Mouse (Mus musculus): Measurements from ENCODE around the gene Cenpp. TPM values are rescaled to one million over a fixed set of nuclear protein-coding genes. Genes with fewer than 3 reads are reported as not detected.

The Cenpp gene
- polyA plus RNA-seq, 1 experiment: 27.2 TPM

GRCm38 (mm10) chr13:49643669-49644362 is 8.8 kb downstream of the Cenpp start:
- no peaks in the 10 kb centered on the region for H3K27me3 ChIP-seq (ENCODE audit: control insufficient read depth, insufficient read depth, low read length, poor library complexity, severe bottlenecking)
- H3K4me1 ChIP-seq (ENCODE audit: control insufficient read depth, insufficient read depth, low read length): no peaks in the 10 kb centered on the region
- no peak overlapping the region for H3K9ac ChIP-seq (ENCODE audit: low read depth, poor library complexity, severe bottlenecking)
- no peak overlapping the region for H3K27ac ChIP-seq (ENCODE audit: insufficient read depth, low read length)
- no peak for TF ChIP-seq EP300 (IDR thresholded peaks at IDR 0.05; ENCODE audit: insufficient read depth, low read depth, low read length)
- TF ChIP-seq POLR2A (IDR thresholded peaks at IDR 0.05; ENCODE audit: insufficient read depth, low read length): no peak
- TF ChIP-seq CTCF (IDR thresholded peaks at IDR 0.05; ENCODE audit: low read depth, low read length): no peak
- no peak overlapping the region for H3K4me3 ChIP-seq (ENCODE audit: low read depth, low read length)
- no peaks in the 10 kb centered on the region for H3K9me3 ChIP-seq (replicated peaks; ENCODE audit: control insufficient read depth, insufficient read depth, low read length, poor library complexity, severe bottlenecking)
- no peaks in the 10 kb centered on the region for H3K36me3 ChIP-seq (ENCODE audit: control insufficient read depth, insufficient read depth, low read length, poor library complexity, severe bottlenecking)

- no peaks in the 10 kb centered on the region for H3K27me3 ChIP-seq (ENCODE audit: control insufficient read depth, insufficient read depth, low read length, poor library complexity, severe bottlenecking)
- no peak overlapping the region for H3K27ac ChIP-seq (ENCODE audit: insufficient read depth, low read length)
- H3K9ac ChIP-seq (ENCODE audit: low read depth, poor library complexity, severe bottlenecking): no peak overlapping the region
- no peaks in the 10 kb centered on the region for H3K9me3 ChIP-seq (replicated peaks; ENCODE audit: control insufficient read depth, insufficient read depth, low read length, poor library complexity, severe bottlenecking)
- no peaks in the 10 kb centered on the region for H3K4me1 ChIP-seq (ENCODE audit: control insufficient read depth, insufficient read depth, low read length)
- no peaks in the 10 kb centered on the region for H3K36me3 ChIP-seq (ENCODE audit: control insufficient read depth, insufficient read depth, low read length, poor library complexity, severe bottlenecking)
- no peak overlapping the region for H3K4me3 ChIP-seq (ENCODE audit: low read depth, low read length)
- TF ChIP-seq POLR2A (IDR thresholded peaks at IDR 0.05; ENCODE audit: insufficient read depth, low read length): no peak
- no peak for TF ChIP-seq CTCF (IDR thresholded peaks at IDR 0.05; ENCODE audit: low read depth, low read length)
- TF ChIP-seq EP300 (IDR thresholded peaks at IDR 0.05; ENCODE audit: insufficient read depth, low read depth, low read length): no peak
Observed at GRCm38 (mm10) chr13:49642650-49643049, 9.9 kb downstream of the Cenpp start.

GRCm38 (mm10) chr13:49639965-49640364 is 12.6 kb downstream of the Cenpp start:
- H3K9me3 ChIP-seq (replicated peaks; ENCODE audit: control insufficient read depth, insufficient read depth, low read length, poor library complexity, severe bottlenecking): no peaks in the 10 kb centered on the region
- H3K27me3 ChIP-seq (ENCODE audit: control insufficient read depth, insufficient read depth, low read length, poor library complexity, severe bottlenecking): no peaks in the 10 kb centered on the region
- no peak overlapping the region for H3K27ac ChIP-seq (ENCODE audit: insufficient read depth, low read length)
- no peaks in the 10 kb centered on the region; the same call in 1 of the 2 replicates for H3K36me3 ChIP-seq (ENCODE audit: control insufficient read depth, insufficient read depth, low read length, poor library complexity, severe bottlenecking)
- H3K9ac ChIP-seq (ENCODE audit: low read depth, poor library complexity, severe bottlenecking): no peak overlapping the region
- no peak for TF ChIP-seq POLR2A (IDR thresholded peaks at IDR 0.05; ENCODE audit: insufficient read depth, low read length)
- TF ChIP-seq CTCF (IDR thresholded peaks at IDR 0.05; ENCODE audit: low read depth, low read length): no peak
- TF ChIP-seq EP300 (IDR thresholded peaks at IDR 0.05; ENCODE audit: insufficient read depth, low read depth, low read length): no peak
- no peaks in the 10 kb centered on the region for H3K4me1 ChIP-seq (ENCODE audit: control insufficient read depth, insufficient read depth, low read length)
- H3K4me3 ChIP-seq (ENCODE audit: low read depth, low read length): no peak overlapping the region

- Histone ChIP-seq H3K9me3 (replicated peaks; ENCODE audit: control insufficient read depth, insufficient read depth, low read length, poor library complexity, severe bottlenecking) (no peaks in the 10 kb centered on the region), H3K9ac (ENCODE audit: low read depth, poor library complexity, severe bottlenecking) (no peak overlapping the region), H3K27ac (ENCODE audit: insufficient read depth, low read length) (no peak overlapping the region), H3K36me3 (ENCODE audit: control insufficient read depth, insufficient read depth, low read length, poor library complexity, severe bottlenecking) (no peaks in the 10 kb centered on the region; the same call in 1 of the 2 replicates), H3K4me1 (ENCODE audit: control insufficient read depth, insufficient read depth, low read length) (no peaks in the 10 kb centered on the region), H3K27me3 (ENCODE audit: control insufficient read depth, insufficient read depth, low read length, poor library complexity, severe bottlenecking) (no peaks in the 10 kb centered on the region), H3K4me3 (ENCODE audit: low read depth, low read length) (no peak overlapping the region)
- TF ChIP-seq POLR2A (IDR thresholded peaks at IDR 0.05; ENCODE audit: insufficient read depth, low read length): no peak
- TF ChIP-seq EP300 (IDR thresholded peaks at IDR 0.05; ENCODE audit: insufficient read depth, low read depth, low read length): no peak
- TF ChIP-seq CTCF (IDR thresholded peaks at IDR 0.05; ENCODE audit: low read depth, low read length): no peak
Observed at GRCm38 (mm10) chr13:49629076-49629475, 23.5 kb downstream of the Cenpp start.

GRCm38 (mm10) chr13:49628167-49628566 is 24.4 kb downstream of the Cenpp start:
- Histone ChIP-seq H3K9ac (ENCODE audit: low read depth, poor library complexity, severe bottlenecking) (no peak overlapping the region), H3K27ac (ENCODE audit: insufficient read depth, low read length) (no peak overlapping the region), H3K4me1 (ENCODE audit: control insufficient read depth, insufficient read depth, low read length) (no peaks in the 10 kb centered on the region), H3K27me3 (ENCODE audit: control insufficient read depth, insufficient read depth, low read length, poor library complexity, severe bottlenecking) (no peaks in the 10 kb centered on the region), H3K9me3 (replicated peaks; ENCODE audit: control insufficient read depth, insufficient read depth, low read length, poor library complexity, severe bottlenecking) (no peaks in the 10 kb centered on the region), H3K36me3 (ENCODE audit: control insufficient read depth, insufficient read depth, low read length, poor library complexity, severe bottlenecking) (no peaks in the 10 kb centered on the region; the same call in 1 of the 2 replicates), H3K4me3 (ENCODE audit: low read depth, low read length) (no peak overlapping the region)
- TF ChIP-seq CTCF (IDR thresholded peaks at IDR 0.05; ENCODE audit: low read depth, low read length) (no peak), EP300 (IDR thresholded peaks at IDR 0.05; ENCODE audit: insufficient read depth, low read depth, low read length) (no peak), POLR2A (IDR thresholded peaks at IDR 0.05; ENCODE audit: insufficient read depth, low read length) (no peak)

- Histone ChIP-seq H3K27ac (ENCODE audit: insufficient read depth, low read length) (no peak overlapping the region), H3K9me3 (replicated peaks; ENCODE audit: control insufficient read depth, insufficient read depth, low read length, poor library complexity, severe bottlenecking) (no peaks in the 10 kb centered on the region), H3K36me3 (ENCODE audit: control insufficient read depth, insufficient read depth, low read length, poor library complexity, severe bottlenecking) (no peaks in the 10 kb centered on the region), H3K27me3 (ENCODE audit: control insufficient read depth, insufficient read depth, low read length, poor library complexity, severe bottlenecking) (no peaks in the 10 kb centered on the region), H3K9ac (ENCODE audit: low read depth, poor library complexity, severe bottlenecking) (no peak overlapping the region), H3K4me3 (ENCODE audit: low read depth, low read length) (no peak overlapping the region), H3K4me1 (ENCODE audit: control insufficient read depth, insufficient read depth, low read length) (no peaks in the 10 kb centered on the region)
- no peak for TF ChIP-seq CTCF (IDR thresholded peaks at IDR 0.05; ENCODE audit: low read depth, low read length)
- TF ChIP-seq POLR2A (IDR thresholded peaks at IDR 0.05; ENCODE audit: insufficient read depth, low read length): no peak
- TF ChIP-seq EP300 (IDR thresholded peaks at IDR 0.05; ENCODE audit: insufficient read depth, low read depth, low read length): no peak
Observed at GRCm38 (mm10) chr13:49623216-49623615, 29.4 kb downstream of the Cenpp start.
